Mouse (Mus musculus) neural tube, embryonic 11.5 days (tissue): ENCODE measurements around the gene Nf1. TPM values are rescaled to one million over a fixed set of nuclear protein-coding genes. Genes with fewer than 3 reads are reported as not detected.

Source experiments
- ATAC-seq: fragments of 200-750 bp; cut with Nextera tagmentation; 2 replicates; pipeline ENCODE4 v1.8.0; 2017; ENCODE audit warnings: moderate number of reproducible peaks, mild to moderate bottlenecking, moderate TSS enrichment, moderate library complexity; ENCODE audit not compliant: insufficient read depth, low FRiP score, low TSS enrichment
- DNase-seq: peaks from one replicate; pipeline ENCODE4 v3.0.0-alpha.2; 2015; ENCODE audit warnings: low spot score
- H3K27ac ChIP-seq: fragments of 300-500 bp; sonication (generic); 2 replicates; pipeline ENCODE4 v1.5.1; 2014; ENCODE audit warnings: low read depth, mild to moderate bottlenecking, low read length
- H3K27me3 ChIP-seq: fragments of 300-500 bp; sonication (generic); 2 replicates; pipeline ENCODE4 v1.6.1; 2014; ENCODE audit warnings: mild to moderate bottlenecking, low read length, mixed read lengths; ENCODE audit not compliant: control insufficient read depth, insufficient read depth
- H3K36me3 ChIP-seq: fragments of 300-500 bp; sonication (generic); 2 replicates; pipeline ENCODE4 v1.6.1; 2014; ENCODE audit warnings: mild to moderate bottlenecking, low read length, moderate library complexity, mixed read lengths; ENCODE audit not compliant: control insufficient read depth, insufficient read depth
- H3K4me1 ChIP-seq: fragments of 300-500 bp; sonication (generic); 2 replicates; pipeline ENCODE4 v1.6.1; 2014; ENCODE audit warnings: low read length, mixed read lengths; ENCODE audit not compliant: control insufficient read depth, insufficient read depth
- H3K4me2 ChIP-seq: fragments of 300-500 bp; sonication (generic); 2 replicates; pipeline ENCODE4 v1.6.1; 2014; ENCODE audit warnings: low read depth, mild to moderate bottlenecking, moderate library complexity
- H3K4me3 ChIP-seq: fragments of 300-500 bp; sonication (generic); 2 replicates; pipeline ENCODE4 v1.5.1; 2014; ENCODE audit warnings: low read depth, low read length
- H3K9ac ChIP-seq: fragments of 300-500 bp; sonication (generic); 2 replicates; pipeline ENCODE4 v1.6.1; 2014; ENCODE audit warnings: mild to moderate bottlenecking, low read length
- H3K9me3 ChIP-seq: fragments of 300-500 bp; sonication (generic); 2 replicates; pipeline ENCODE4 v1.6.1; 2016; ENCODE audit warnings: low read length; ENCODE audit not compliant: control insufficient read depth
- WGBS: fragments of 180-500 bp; shearing (Covaris S2); extraction: QIAGEN DNeasy Blood & Tissue Kit; methylation state at CpG from one replicate; pipeline ENCODE4 v1.1.7; 2014; 5-methylcytosine and 5-hydroxymethylcytosine counted together
- polyA plus RNA-seq: library from polyadenylated mRNA; unstranded; fragments of >200 nt; fragmentation: Nextera tagmentation; extraction: Ambion mirVana; gene quantifications from 2 replicates; pipeline ENCODE4 v1.2.1, GENCODE M21; 2014

The Nf1 gene
- polyA plus RNA-seq, 1 experiment from 2014 or later: 10.3 TPM

DNA sequence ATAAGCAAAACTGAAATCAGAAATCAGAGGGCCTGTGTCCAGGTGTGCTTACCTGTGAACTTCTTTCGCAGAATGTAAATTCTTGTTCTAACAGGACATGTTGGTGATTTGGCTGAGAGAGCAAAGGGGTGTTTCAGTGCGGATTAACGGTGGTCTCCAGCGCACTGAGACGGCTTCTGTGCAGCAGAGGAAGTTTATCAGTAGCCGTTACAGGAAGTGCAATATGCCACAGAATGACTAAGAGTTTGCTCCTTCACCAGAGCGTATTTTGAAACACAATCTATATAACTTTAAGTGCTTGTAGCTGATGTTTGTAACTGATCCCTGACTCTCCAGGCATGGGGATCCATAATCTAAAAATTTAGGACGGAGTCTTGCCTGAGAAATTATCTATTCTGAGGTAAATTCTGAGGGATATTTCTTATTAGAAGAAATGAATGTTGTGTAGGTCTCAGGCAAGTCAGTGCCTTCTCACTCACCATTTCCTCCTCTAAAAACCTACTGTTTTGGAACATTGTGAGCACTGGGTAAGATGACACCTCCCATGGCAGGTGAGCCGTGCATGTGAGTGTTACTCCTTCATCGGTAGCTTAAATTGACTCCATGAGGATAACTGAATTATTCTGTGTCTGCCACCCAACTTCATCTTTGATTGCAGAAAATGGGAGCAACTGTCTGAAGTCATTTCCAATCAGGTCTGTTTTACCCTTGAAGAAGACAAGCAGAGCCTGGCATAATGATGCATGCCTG, 184.2 kb downstream of the Nf1 start, which contains the start of gene Evi2b:
Gene Evi2b, minus strand, starts transcription at position 203 of the 750 bp plus-strand sequence.
- Histone ChIP-seq H3K27me3 (no peaks in the 10 kb centered on the region), H3K36me3 (no peaks in the 10 kb centered on the region), H3K9me3 (no peaks in the 10 kb centered on the region), H3K4me1 (no peaks in the 10 kb centered on the region), H3K9ac (no peak within 1 kb of the TSS), H3K27ac (no peak within 1 kb of the TSS), H3K4me3 (no peak within 1 kb of the TSS), H3K4me2 (no peak within 1 kb of the TSS)
- 86% methylated on average over 10 of the region's 10 CpGs for WGBS
- ATAC-seq (no peak), DNase-seq (no peak)

DNA sequence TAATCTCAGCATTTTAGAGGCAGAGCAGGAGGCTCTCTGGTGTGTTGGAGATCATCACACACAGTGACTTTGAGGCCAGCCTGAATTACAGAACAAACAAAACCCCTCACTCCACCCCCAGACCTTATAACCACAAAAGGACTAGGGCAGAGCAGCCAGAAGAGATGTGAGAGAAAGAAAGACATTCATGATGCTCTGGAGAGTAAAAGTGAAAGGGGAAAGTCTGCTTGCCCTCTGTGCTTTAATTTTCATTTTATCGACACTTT, 184.8 kb downstream of the Nf1 start:
- Histone ChIP-seq H3K4me2 (no peak overlapping the region), H3K36me3 (no peaks in the 10 kb centered on the region), H3K27me3 (no peaks in the 10 kb centered on the region), H3K27ac (no peak overlapping the region), H3K9me3 (no peaks in the 10 kb centered on the region), H3K4me3 (no peak overlapping the region), H3K4me1 (no peaks in the 10 kb centered on the region), H3K9ac (no peak overlapping the region)
- 88% methylated on average over 1 of the region's 1 CpGs for WGBS
- ATAC-seq (no peak), DNase-seq (no peak)

DNA sequence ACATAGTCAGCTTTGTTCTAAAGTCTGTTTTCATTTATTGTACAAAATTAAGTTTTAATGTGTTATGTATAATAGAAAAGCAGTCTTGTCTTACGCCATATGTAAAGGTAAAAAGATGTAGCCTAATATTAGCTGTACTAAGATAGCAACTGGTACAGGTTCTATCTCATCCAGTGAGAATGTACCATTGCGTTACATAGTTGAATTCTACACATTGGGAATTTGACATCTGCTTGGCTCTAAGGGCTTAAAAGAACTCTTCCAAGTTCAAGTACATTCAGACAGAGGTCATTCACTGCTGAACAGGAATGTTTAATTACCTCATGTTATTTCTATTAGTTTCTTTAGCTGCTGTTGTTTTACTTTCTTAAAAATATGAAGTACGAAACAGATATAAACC, 187.1 kb downstream of the Nf1 start:
- no peak for ATAC-seq
- 95% methylated on average over 3 of the region's 3 CpGs for WGBS

DNA sequence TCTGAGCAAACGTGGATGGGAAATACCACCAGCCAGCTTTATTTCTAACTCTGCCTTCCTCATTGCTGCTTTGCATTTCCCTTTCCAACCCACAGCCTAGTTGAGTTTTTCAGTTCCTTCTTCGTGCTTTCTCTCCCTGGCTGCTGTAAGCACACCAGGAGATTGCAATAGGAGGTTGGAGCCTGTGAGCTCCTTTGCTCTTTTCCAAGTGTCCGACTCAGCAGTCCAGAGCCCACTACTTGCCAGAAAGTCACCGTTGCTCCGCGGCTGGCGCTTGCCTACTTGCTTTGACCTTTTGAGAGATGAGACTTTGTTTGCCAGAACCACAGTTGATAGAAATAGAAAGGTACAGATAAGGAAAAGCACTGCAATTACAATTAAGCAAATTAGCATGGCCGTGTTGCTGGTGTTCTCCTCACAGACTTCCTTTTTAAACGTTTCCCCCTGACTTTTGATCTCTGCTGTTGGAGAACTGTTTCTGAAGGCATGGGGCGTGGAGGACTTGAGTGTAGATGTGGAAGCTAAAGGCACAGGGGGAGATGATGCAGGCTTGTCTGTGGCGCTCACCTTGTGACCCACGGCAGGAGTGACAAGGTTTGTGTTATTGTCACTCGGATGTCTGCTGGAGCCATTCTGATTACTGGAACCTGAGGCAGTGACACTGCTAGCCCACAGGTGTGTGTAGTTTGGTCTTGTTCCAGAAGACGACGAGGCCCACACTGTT, 187.7 kb downstream of the Nf1 start:
- Histone ChIP-seq H3K27ac (no peak overlapping the region), H3K9ac (no peak overlapping the region), H3K27me3 (no peaks in the 10 kb centered on the region), H3K9me3 (no peaks in the 10 kb centered on the region), H3K4me3 (no peak overlapping the region), H3K36me3 (no peaks in the 10 kb centered on the region), H3K4me2 (no peak overlapping the region), H3K4me1 (no peaks in the 10 kb centered on the region)
- DNase-seq (no peak), ATAC-seq (no peak)
- 88% methylated on average over 15 of the region's 15 CpGs for whole genome bisulfite sequencing

More for the DNA sequence above, 187.1 kb downstream of the Nf1 start:
- H3K36me3 ChIP-seq: no peaks in the 10 kb centered on the region
- no peaks in the 10 kb centered on the region for H3K27me3 ChIP-seq
- no peaks in the 10 kb centered on the region for H3K9me3 ChIP-seq
- H3K27ac ChIP-seq: no peak overlapping the region
- H3K4me3 ChIP-seq: no peak overlapping the region
- no peaks in the 10 kb centered on the region for H3K4me1 ChIP-seq
- no peak overlapping the region for H3K9ac ChIP-seq
- no peak for DNase-seq
- no peak overlapping the region for H3K4me2 ChIP-seq

- DNase-seq: no peak
- H3K27me3 ChIP-seq: no peaks in the 10 kb centered on the region
- no peak overlapping the region for H3K9ac ChIP-seq
- H3K9me3 ChIP-seq: no peaks in the 10 kb centered on the region
- no peaks in the 10 kb centered on the region for H3K36me3 ChIP-seq
- H3K4me1 ChIP-seq: no peaks in the 10 kb centered on the region
- H3K4me3 ChIP-seq: no peak overlapping the region
- 93% methylated on average over 5 of the region's 5 CpGs for WGBS
- H3K27ac ChIP-seq: no peak overlapping the region
- no peak overlapping the region for H3K4me2 ChIP-seq
- no peak for ATAC-seq
Measured at GRCm38 (mm10) chr11:79527739-79528384, 188.4 kb downstream of the Nf1 start.

DNA sequence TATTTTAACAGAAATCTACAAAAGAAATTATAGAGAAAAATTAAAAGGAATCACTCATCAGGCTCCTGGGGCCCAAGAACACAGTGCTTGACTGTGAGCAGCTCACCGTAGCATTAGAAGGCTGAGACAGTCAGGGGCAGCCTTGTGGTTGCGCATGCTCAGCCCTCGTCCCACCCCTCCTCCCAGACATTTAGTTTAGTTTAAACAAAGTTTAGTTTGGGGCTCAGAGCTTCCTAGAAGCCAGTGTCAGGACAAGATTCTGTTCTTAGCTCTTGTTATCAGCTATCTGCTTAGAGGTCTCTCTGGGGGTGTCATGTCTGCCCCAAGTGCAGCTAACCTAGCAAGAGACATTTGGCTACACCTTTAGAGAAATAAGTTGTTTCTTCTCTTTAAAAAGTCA, 189.1 kb downstream of the Nf1 start:
- H3K27me3 ChIP-seq: no peaks in the 10 kb centered on the region
- H3K4me2 ChIP-seq: no peak overlapping the region
- no peak for DNase-seq
- H3K4me3 ChIP-seq: no peak overlapping the region
- ATAC-seq: no peak
- no peaks in the 10 kb centered on the region for H3K9me3 ChIP-seq
- WGBS: 93% methylated on average over 3 of the region's 3 CpGs
- no peaks in the 10 kb centered on the region for H3K4me1 ChIP-seq
- no peaks in the 10 kb centered on the region for H3K36me3 ChIP-seq
- H3K27ac ChIP-seq: no peak overlapping the region
- no peak overlapping the region for H3K9ac ChIP-seq

GRCm38 (mm10) chr11:79529226-79529625, 189.7 kb downstream of the Nf1 start:
- Histone ChIP-seq H3K4me1 (no peaks in the 10 kb centered on the region), H3K27me3 (no peaks in the 10 kb centered on the region), H3K9ac (no peak overlapping the region), H3K4me3 (no peak overlapping the region), H3K27ac (no peak overlapping the region), H3K4me2 (no peak overlapping the region), H3K36me3 (no peaks in the 10 kb centered on the region), H3K9me3 (no peaks in the 10 kb centered on the region)
- DNase-seq (no peak), ATAC-seq (no peak)
- WGBS: 98% methylated on average over 6 of the region's 6 CpGs

GRCm38 (mm10) chr11:79529736-79530135, 190.2 kb downstream of the Nf1 start:
- ATAC-seq (no peak), DNase-seq (no peak)
- Histone ChIP-seq H3K4me1 (no peaks in the 10 kb centered on the region), H3K9me3 (no peaks in the 10 kb centered on the region), H3K27me3 (no peaks in the 10 kb centered on the region), H3K4me3 (no peak overlapping the region), H3K36me3 (no peaks in the 10 kb centered on the region), H3K9ac (no peak overlapping the region), H3K4me2 (no peak overlapping the region), H3K27ac (no peak overlapping the region)
- WGBS: 100% methylated on average over 2 of the region's 2 CpGs
